Mouse (Mus musculus) activated CD4-positive, CD25-positive, alpha-beta regulatory T cell, adult 4 months (primary cell): ENCODE results near the gene Gm45837. TPM values are rescaled to one million over a fixed set of nuclear protein-coding genes. Genes with fewer than 3 reads are reported as not detected.
"Not testable (repeated sequence)": the region's sequence is repeated elsewhere in the genome, so short reads cannot be mapped to it uniquely, and the experiment has no call there.

ENCODE experiments used
- ATAC-seq: one replicate; pipeline ENCODE4 v1.8.0; 2017
- polyA plus RNA-seq, 2 experiments: library from polyadenylated mRNA; unstranded; fragments of 100-300 nt; shearing (Covaris generic); gene quantifications; one replicate each; pipeline ENCODE4 v1.2.1; 2017

The Gm45837 gene
- polyA plus RNA-seq, 2 experiments from 2014 or later = 15.9 to 22.1 TPM

DNA sequence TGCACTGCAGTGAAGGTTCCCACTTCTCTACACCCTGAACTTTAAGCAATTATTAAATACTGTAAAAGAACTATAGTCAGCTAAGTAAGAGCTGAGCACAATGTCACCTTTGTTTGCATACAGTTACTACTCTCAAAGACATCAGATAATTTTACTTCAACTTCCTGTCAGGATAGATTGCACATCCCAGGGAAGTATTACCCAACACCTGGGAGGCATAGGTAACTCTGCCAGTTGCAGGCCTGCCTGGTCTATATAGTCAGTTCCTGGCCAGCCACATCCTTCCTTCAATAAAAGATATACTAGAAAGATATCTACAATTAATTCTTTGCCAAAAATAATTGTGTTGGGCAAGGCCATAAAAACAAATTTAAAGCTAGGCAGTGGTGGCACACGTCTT lies 146.7 kb downstream of the Gm45837 start:
- ATAC-seq = no peak

DNA sequence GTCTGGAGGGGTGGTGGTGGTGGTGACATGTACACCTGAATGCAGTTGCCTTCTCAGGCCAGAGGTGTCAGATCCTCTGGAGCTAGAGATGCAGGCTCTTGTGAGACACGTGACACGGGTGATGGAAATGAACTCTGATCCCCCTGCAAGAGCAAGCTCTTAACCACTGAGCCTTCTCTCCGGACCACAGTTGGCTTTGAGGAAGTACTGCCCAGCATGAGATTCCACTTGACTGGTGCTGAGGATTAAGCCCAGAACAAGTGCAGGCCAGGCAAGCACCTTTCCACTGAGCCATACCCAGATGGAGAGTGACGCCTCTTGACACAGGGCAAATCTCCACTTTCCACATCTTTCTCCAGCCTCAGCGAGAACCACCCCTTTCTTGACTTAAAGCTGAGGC lies 148.7 kb downstream of the Gm45837 start:
- not testable (repeated sequence) for ATAC-seq

Other genes starting within 250 kb of the Gm45837 start
- gene Atg16l2, start 108.6 kb upstream of the Gm45837 start, polyA plus RNA-seq = 10 to 100 TPM; 38.2 to 56.7 TPM
- gene Stard10, start 93.8 kb upstream of the Gm45837 start, polyA plus RNA-seq = 1 to 10 TPM; 2.5 to 2.9 TPM
- 10 to 100 TPM; 27.1 to 51.2 TPM for gene Arap1, start 62.8 kb upstream of the Gm45837 start, polyA plus RNA-seq
- 10 to 100 TPM; 13.4 to 18.5 TPM for gene Pde2a, start 10.8 kb downstream of the Gm45837 start, polyA plus RNA-seq
- gene Art2b, start 174.7 kb downstream of the Gm45837 start, polyA plus RNA-seq = 100 to 1,000 TPM in 1 of 2 experiments, 10 to 100 TPM in 1; 54.4 to 136 TPM